Mouse (Mus musculus) liver, embryonic 14.5 days (tissue): Measurements from ENCODE around the gene Myrip.

Experiments
- CTCF ChIP-seq: IDR thresholded peaks from 2 replicates; pipeline ENCODE4 v1.5.1; 2016; ENCODE audit warnings: antibody characterized with exemption, low read depth, control low read depth
- EP300 ChIP-seq: IDR thresholded peaks from 2 replicates; pipeline ENCODE4 v1.6.1; 2016; ENCODE audit warnings: antibody characterized with exemption, low read depth

DNA sequence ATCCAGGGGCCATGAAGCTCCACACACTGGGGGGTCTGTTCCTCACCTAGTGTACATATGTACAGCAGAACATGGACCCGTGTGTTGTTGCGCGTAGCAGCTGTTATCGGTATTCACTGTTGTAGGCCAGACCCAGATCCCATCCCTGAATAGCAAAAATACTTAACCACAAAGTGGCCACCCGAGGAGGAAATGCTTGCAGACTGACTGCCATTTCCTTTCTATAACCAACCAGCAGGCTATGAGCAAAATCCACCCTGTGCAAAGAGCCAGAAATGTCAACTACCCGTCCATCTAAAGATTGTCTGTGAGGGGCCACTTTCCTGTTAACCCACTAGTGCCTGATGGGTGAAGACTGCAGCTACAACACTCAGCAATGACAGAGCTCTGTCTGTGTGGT lies 126.9 kb downstream of the Myrip start:
- no peak for TF ChIP-seq EP300
- TF ChIP-seq CTCF: no peak
